ENCODE assay signal across 8 mouse cellular contexts in the genomic region with DNA sequence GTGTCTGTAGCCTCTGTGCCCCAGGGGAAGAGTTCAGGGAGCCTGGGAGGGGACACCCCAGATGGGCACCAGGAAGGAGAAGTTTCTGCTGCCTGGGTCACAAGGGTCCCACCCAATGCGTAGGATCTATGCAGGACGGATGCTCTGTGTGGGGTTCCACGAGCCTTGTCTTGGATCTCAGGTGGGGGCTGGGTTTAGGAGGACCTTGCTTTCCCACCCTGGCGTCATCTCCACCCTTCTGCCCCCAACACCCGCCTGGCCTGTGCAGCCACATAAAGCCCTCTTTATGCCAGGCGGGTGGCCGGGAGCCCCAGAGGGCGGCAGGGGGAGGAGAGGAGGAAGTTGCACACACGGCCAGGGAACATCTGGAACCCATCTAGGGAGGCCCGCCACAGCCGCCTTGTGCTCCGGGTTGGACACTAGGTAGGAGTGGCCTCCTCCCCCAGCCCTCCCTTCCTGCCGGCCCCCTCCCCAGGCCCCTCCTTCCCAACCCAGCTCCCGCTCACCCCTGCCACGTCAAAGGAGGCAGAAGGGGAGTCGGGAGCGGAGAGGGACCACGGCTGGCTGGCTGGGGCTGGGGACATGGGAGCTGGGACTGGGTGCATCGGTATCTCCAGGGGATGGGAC. TPM values are rescaled to one million over a fixed set of nuclear protein-coding genes. Genes with fewer than 3 reads are reported as not detected.
DNase-seq lines count a peak whose midpoint lies in the region; ATAC-seq and TF ChIP-seq lines count a peak whose summit lies in the region.

No protein-coding gene starts in this region.

- no peak overlapping the region for H3K27ac ChIP-seq in ES-E14 (ENCODE audit: insufficient read depth, low read depth, low read length, poor library complexity, severe bottlenecking)
- H3K27ac ChIP-seq in intestine, postnatal 0 days (ENCODE audit: low read depth, low read length) = peak overlapping the region; percentile 64
- peak overlapping the region; percentile 95 for H3K27ac ChIP-seq in lung, embryonic 15.5 days

- no peaks in the 10 kb centered on the region for H3K27me3 ChIP-seq in intestine, postnatal 0 days (replicated peaks; ENCODE audit: control insufficient read depth, insufficient read depth, low read length)
- H3K27me3 ChIP-seq in lung, embryonic 15.5 days = no peaks in the 10 kb centered on the region

- H3K4me2 ChIP-seq in intestine, postnatal 0 days (replicated peaks; ENCODE audit: low read depth) = peak overlapping the region; percentile 57
- peak overlapping the region; percentile 57 for H3K4me2 ChIP-seq in lung, embryonic 15.5 days

- ATAC-seq in intestine, postnatal 0 days = peak; percentile 7; the same call in 1 of the 2 replicates
- peak; percentile 83 for ATAC-seq in lung, embryonic 15.5 days (ENCODE audit: borderline replicate concordance, extremely low read depth, low FRiP score, low TSS enrichment)

- H3K9me3 ChIP-seq in ES-E14 (ENCODE audit: control insufficient read depth, insufficient read depth, low read depth, low read length) = no peaks in the 10 kb centered on the region
- no peaks in the 10 kb centered on the region for H3K9me3 ChIP-seq in intestine, postnatal 0 days (ENCODE audit: control insufficient read depth)
- no peaks in the 10 kb centered on the region for H3K9me3 ChIP-seq in lung, embryonic 15.5 days

- no peaks in the 10 kb centered on the region for H3K36me3 ChIP-seq in ES-E14 (ENCODE audit: control insufficient read depth, insufficient read depth, low read length, poor library complexity, severe bottlenecking)
- H3K36me3 ChIP-seq in intestine, postnatal 0 days (ENCODE audit: control insufficient read depth, insufficient read depth) = peaks cover 22% of the 10 kb centered on the region; the same call in 1 of the 2 replicates
- H3K36me3 ChIP-seq in lung, embryonic 15.5 days = no peaks in the 10 kb centered on the region

- peak overlapping the region; percentile 47 to 51; a peak in 3 of 4 replicates for H3K4me3 ChIP-seq in ES-E14 (ENCODE audit: insufficient read depth in 1 of 2, low read depth in 1 of 2, low read length in 2 of 2, poor library complexity in 1 of 2, severe bottlenecking in 1 of 2)
- peak overlapping the region; percentile 27; the same call in 1 of the 2 replicates for H3K4me3 ChIP-seq in intestine, postnatal 0 days (ENCODE audit: low read depth, low read length)
- H3K4me3 ChIP-seq in lung, embryonic 15.5 days = peak overlapping the region; percentile 48

- DNase-seq in ES-E14 (ENCODE audit: low read depth, low spot score) = no peak
- DNase-seq in embryo, embryonic 11 days = peak; percentile 95
- DNase-seq in heart, adult 18-20 months = peak; percentile 75 to 87
- DNase-seq in ovary, postnatal 36 days (ENCODE audit: low spot score) = peak; percentile 45
- no peak for DNase-seq in cerebellum, postnatal 14 days
- no peak for DNase-seq in cerebellum, adult 9-10 months

- no peak for TF ChIP-seq CTCF in intestine, postnatal 0 days (IDR thresholded peaks at IDR 0.05; ENCODE audit: low read depth)

- peaks cover 0 to 23% of the 10 kb centered on the region in 2 experiments; a peak in 2 of 4 replicates for H3K4me1 ChIP-seq in ES-E14 (ENCODE audit: control insufficient read depth in 2 of 2, insufficient read depth in 2 of 2, low read length in 2 of 2, poor library complexity in 1 of 2)
- no peaks in the 10 kb centered on the region for H3K4me1 ChIP-seq in intestine, postnatal 0 days (replicated peaks; ENCODE audit: control insufficient read depth, insufficient read depth, low read length)
- H3K4me1 ChIP-seq in lung, embryonic 15.5 days = peaks cover 60% of the 10 kb centered on the region

- WGBS in intestine, postnatal 0 days = 30% methylated on average over 18 of the region's 19 CpGs
- WGBS in lung, embryonic 15.5 days = 1% methylated on average over 19 of the region's 19 CpGs

- in situ Hi-C loops in ES-E14 (cut with MboI; ENCODE audit: low sequenced_read_pairs in 2 of 2, unreplicated experiment in 2 of 2) = no loop called here

- H3K9ac ChIP-seq in ES-E14 (ENCODE audit: insufficient read depth, low read depth, low read length, poor library complexity, severe bottlenecking) = peak overlapping the region; percentile 33
- H3K9ac ChIP-seq in intestine, postnatal 0 days (ENCODE audit: low read depth, low read length) = peak overlapping the region; percentile 50
- peak overlapping the region; percentile 60 for H3K9ac ChIP-seq in lung, embryonic 15.5 days

TF ChIP-seq in ES-E14, 5 proteins besides CTCF, POLR2A, EP300 and RAD21:
- TF ChIP-seq CHD2 (IDR thresholded peaks at IDR 0.05; ENCODE audit: low read depth, low read length) = no peak
- TF ChIP-seq ZC3H11A (IDR thresholded peaks at IDR 0.05; ENCODE audit: borderline replicate concordance, low read depth, low read length) = no peak
- TF ChIP-seq ZNF384 (IDR thresholded peaks at IDR 0.05; ENCODE audit: low read depth, low read length) = no peak
- no peak for TF ChIP-seq MAFK (IDR thresholded peaks at IDR 0.05; ENCODE audit: insufficient read depth, low read depth, low read length)
- TF ChIP-seq HCFC1 (IDR thresholded peaks at IDR 0.05; ENCODE audit: borderline replicate concordance, insufficient read depth, low read length) = no peak

RNA-seq across cellular contexts. Expression of a gene that starts 30.0 kb away (rescaled TPM):
- 172 and 280 TPM in 2 replicates for total RNA-seq in ES-E14 (2012; rRNA removed)
- 100 to 1,000 TPM; 214 to 232 TPM for total RNA-seq in heart, adult 18-20 months (2021)
- polyA plus RNA-seq in intestine, postnatal 0 days (2015; fragmentation: Nextera tagmentation; extraction: Ambion mirVana) = 255 and 271 TPM in 2 replicates
- 405 and 449 TPM in 2 replicates for polyA plus RNA-seq in lung, embryonic 15.5 days (2015; fragmentation: Nextera tagmentation; extraction: Ambion mirVana)

RNA-seq across cellular contexts. Expression of a gene that starts 30.7 kb away (rescaled TPM):
- 42.2 and 49.9 TPM in 2 replicates for total RNA-seq in ES-E14 (2012; rRNA removed)
- total RNA-seq in heart, adult 18-20 months (2021) = 10 to 100 TPM; 67.6 to 75.5 TPM
- 15.2 and 18.1 TPM in 2 replicates for polyA plus RNA-seq in intestine, postnatal 0 days (2015; fragmentation: Nextera tagmentation; extraction: Ambion mirVana)
- 22.8 and 24.3 TPM in 2 replicates for polyA plus RNA-seq in lung, embryonic 15.5 days (2015; fragmentation: Nextera tagmentation; extraction: Ambion mirVana)

RNA-seq across cellular contexts. Expression of a gene that starts 34.2 kb away (rescaled TPM):
- total RNA-seq in ES-E14 (2012; rRNA removed) = 13.6 and 18.7 TPM in 2 replicates
- total RNA-seq in heart, adult 18-20 months (2021) = 10 to 100 TPM; 19.1 to 27.2 TPM
- 20.1 and 20.7 TPM in 2 replicates for polyA plus RNA-seq in intestine, postnatal 0 days (2015; fragmentation: Nextera tagmentation; extraction: Ambion mirVana)
- 47.0 and 47.7 TPM in 2 replicates for polyA plus RNA-seq in lung, embryonic 15.5 days (2015; fragmentation: Nextera tagmentation; extraction: Ambion mirVana)

RNA-seq across cellular contexts. Expression of a gene that starts 35.2 kb away (rescaled TPM):
- 1.5 and 2.5 TPM in 2 replicates for total RNA-seq in ES-E14 (2012; rRNA removed)
- 1 to 10 TPM; 3.6 to 4.4 TPM for total RNA-seq in heart, adult 18-20 months (2021)
- polyA plus RNA-seq in intestine, postnatal 0 days (2015; fragmentation: Nextera tagmentation; extraction: Ambion mirVana) = 23.5 and 30.0 TPM in 2 replicates
- 7.0 and 7.6 TPM in 2 replicates for polyA plus RNA-seq in lung, embryonic 15.5 days (2015; fragmentation: Nextera tagmentation; extraction: Ambion mirVana)

RNA-seq across cellular contexts. Expression of a gene that starts 57.9 kb away (rescaled TPM):
- 52.1 and 56.8 TPM in 2 replicates for total RNA-seq in ES-E14 (2012; rRNA removed)
- 10 to 100 TPM; 20.3 to 26.7 TPM for total RNA-seq in heart, adult 18-20 months (2021)
- 74.1 and 80.0 TPM in 2 replicates for polyA plus RNA-seq in intestine, postnatal 0 days (2015; fragmentation: Nextera tagmentation; extraction: Ambion mirVana)
- 66.6 and 69.9 TPM in 2 replicates for polyA plus RNA-seq in lung, embryonic 15.5 days (2015; fragmentation: Nextera tagmentation; extraction: Ambion mirVana)

Comparison
In these comparisons a context has a peak if more than half of its experiments do, and no peak if none do; other contexts are left out.
1. DNase-seq: peak in embryo, embryonic 11 days (single experiment), heart, adult 18-20 months (2 of 2) and ovary, postnatal 36 days (single experiment); none in ES-E14 (single experiment), cerebellum, postnatal 14 days (0 of 2) and cerebellum, adult 9-10 months (single experiment).
2. Peak in every context shown above with its lines, with median percentiles within 50 percentile points of each other: H3K4me3 ChIP-seq and H3K9ac ChIP-seq.